Mouse (Mus musculus): ENCODE measurements around the gene Tmem158.

Gene Tmem158

DNA sequence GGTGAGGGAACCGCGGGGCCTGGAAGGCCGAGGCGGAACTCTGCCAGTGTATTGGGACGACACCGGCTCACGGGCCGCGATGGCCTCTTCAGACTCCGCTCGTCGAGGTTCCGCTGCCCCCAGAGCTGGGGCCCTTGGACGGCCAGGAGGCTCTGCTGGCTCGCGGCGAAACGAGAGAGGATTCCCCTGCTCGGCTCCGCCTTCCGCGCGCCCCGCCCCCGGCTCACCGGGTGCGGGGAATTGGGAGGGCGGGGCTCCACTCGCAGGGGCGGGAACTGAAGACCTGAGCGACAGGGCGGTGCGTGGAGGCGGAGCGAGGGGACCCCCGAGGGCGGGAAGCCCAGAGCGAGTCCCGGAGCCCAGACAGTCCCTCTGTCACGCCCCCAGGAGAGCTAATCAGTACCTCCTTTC lies at the start of gene Tmem158:
TSS of gene Tmem158 (minus strand) at position 154 of the 411 bp plus-strand sequence.
- peak; percentile 85 for DNase-seq (ENCODE audit: low spot score)

DNA sequence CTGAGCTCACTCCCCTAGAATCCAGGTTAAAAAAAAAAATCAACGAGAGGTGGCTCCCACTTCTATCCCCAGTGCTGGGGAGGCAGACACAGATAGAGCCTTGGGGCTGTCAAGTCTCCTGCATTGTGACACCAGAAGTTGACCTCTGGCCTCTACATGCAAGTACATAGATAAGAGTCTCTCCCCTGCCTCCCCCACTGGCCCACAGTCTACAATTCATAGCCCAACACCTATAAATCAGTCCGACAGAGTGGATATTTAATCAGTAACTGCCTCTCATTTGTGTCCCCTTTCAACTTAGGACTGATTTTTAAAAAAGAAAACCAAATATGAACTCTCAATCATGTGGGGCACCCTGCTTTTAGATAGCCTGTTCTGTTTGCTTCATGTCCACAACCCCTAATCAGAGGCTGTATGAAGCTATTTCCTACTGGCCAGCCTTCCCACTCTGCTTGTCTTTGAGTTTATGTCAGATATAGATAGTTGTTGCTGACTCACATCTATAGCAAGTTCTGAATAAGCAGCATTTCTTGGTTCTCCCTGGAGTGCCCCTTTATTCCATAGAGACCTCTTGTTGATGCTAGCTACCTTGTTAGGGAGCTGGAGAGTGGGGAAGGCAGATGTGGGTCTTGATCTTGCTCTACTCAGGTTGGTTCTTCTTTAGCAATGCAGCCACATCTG lies 49.3 kb upstream of the Tmem158 start:
- no peak for DNase-seq (ENCODE audit: low spot score)

DNA sequence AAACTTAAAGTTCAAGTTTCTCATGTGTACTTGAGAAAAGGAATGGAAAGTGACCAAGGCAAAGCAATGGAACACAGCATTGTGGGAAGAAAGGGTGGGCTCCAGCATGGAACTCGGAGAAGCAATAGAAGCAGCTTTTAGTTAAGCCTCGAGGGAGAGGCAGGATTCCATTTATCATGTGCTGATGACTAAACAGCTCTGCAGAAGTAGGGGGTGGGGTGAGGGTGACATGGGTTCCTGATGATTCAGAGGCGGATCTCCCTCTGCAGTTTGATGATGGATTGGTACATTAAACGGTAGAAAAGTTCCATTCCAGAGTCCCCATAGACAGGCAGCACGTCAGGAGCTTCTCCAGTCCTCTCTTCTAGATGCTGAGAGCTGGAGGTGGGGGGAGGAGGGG lies 48.5 kb upstream of the Tmem158 start:
- DNase-seq (ENCODE audit: low spot score), result no peak

DNA sequence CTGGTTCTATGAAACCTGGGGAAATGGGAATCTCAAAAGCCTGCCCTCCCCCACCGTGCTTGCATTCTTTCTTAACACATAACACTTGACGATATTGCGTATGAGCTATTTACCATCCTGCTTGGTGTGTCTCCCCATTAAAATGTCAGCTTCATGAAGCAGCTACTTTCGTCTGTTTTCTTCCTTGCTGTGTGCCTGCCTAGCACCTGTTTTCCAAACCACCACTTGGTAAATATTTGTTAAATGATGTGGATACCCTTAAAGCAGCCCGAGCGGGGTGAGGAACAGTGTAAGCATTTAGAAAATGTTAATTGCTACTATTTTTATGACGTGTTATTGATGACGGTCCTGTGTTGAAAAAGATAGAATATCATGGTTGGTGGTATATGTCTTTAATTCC lies 44.4 kb upstream of the Tmem158 start:
- DNase-seq (ENCODE audit: low spot score), result no peak

GRCm38 (mm10) chr9:123303952-123304351 lies 43.4 kb upstream of the Tmem158 start:
- no peak for DNase-seq (ENCODE audit: low spot score)

- no peak for DNase-seq (ENCODE audit: low spot score)
Measured at GRCm38 (mm10) chr9:123302759-123303313, 42.3 kb upstream of the Tmem158 start.

- no peak for DNase-seq (ENCODE audit: low spot score)
Measured at GRCm38 (mm10) chr9:123297862-123298261, 37.3 kb upstream of the Tmem158 start.

DNA sequence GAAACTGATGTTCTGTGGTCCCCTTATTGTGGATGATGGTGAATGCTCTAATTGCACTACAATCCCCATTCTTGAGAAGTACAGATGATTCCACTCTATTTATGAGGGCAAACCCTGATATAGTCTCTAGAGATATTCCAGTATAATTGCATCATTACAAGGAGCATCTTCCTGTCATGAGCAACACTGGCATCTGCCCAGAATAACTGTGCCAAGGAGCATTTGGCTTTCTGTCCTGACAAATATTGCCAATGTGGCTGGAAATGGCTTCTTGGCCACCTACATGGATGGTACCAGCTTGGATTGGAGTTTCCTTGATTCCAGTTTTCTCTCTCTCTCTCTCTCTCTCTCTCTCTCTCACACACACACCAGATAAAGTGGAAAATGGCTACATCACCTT lies 35.7 kb upstream of the Tmem158 start:
- no peak for DNase-seq (ENCODE audit: low spot score)

GRCm38 (mm10) chr9:123294581-123294980 lies 34.0 kb upstream of the Tmem158 start:
- no peak for DNase-seq (ENCODE audit: low spot score)

DNA sequence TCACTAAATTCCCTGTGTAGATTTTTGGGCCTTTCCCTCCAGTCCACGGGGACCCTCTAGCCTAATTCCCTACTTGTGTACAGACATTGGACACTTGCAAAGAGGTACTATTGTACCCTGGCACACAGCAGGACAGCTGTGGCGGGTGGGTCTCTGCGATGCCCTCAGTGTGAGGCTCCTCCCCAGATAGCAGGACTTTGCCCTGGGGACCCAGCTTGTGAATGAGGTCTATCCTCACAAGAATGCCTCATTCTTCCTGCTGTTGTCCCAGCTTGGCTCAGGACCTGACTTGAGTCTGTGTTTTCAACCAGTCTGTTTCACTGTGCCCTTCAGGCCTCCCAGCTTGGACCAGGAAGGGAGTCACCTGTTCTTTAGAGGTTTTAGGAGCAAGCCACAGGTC lies 27.8 kb upstream of the Tmem158 start:
- no peak for DNase-seq (ENCODE audit: low spot score)

DNA sequence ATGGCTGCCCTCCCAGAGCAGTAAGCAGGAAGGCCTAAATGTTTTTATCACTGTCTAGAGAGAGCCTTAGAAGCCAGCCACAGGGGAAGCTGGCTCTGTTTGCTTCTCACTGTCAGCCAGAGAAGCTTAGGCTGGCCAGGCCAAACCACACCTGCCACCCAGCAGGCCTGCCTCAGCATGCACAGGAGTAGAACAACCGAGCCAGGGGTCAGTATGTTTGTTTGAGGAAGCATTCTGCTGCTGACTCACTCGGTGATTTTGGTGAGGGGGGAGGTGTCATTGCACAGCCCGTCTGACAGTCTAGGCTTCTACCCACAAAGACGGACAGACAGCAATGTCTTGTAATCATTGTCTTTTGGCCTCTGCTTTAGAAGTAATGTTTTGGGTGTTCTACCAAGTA lies 25.1 kb upstream of the Tmem158 start:
- no peak for DNase-seq (ENCODE audit: low spot score)

GRCm38 (mm10) chr9:123280775-123281174 lies 20.2 kb upstream of the Tmem158 start:
- no peak for DNase-seq (ENCODE audit: low spot score)

GRCm38 (mm10) chr9:123278003-123278402 lies 17.4 kb upstream of the Tmem158 start:
- no peak for DNase-seq (ENCODE audit: low spot score)

GRCm38 (mm10) chr9:123275373-123275772 lies 14.8 kb upstream of the Tmem158 start:
- no peak for DNase-seq (ENCODE audit: low spot score)

DNA sequence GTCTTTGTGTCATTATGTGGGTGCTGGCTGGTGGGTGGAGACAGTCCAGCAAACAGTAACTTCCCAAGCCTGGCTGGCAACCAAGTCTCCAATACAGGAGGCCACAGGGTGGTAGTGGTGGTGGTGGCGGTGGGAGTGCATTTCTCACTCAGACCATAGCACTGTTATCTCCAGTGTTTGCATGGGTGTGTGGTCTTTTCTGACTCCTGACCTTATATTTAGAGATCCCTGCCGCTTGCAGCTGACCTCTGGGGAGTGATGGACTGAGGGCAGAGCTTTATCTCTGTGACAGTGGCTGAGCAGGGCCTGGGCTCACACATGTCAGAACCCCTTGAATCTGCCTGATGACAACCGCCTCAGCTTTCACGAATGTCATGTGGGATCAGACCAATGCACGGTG lies 14.1 kb upstream of the Tmem158 start:
- DNase-seq (ENCODE audit: low spot score), result no peak

DNA sequence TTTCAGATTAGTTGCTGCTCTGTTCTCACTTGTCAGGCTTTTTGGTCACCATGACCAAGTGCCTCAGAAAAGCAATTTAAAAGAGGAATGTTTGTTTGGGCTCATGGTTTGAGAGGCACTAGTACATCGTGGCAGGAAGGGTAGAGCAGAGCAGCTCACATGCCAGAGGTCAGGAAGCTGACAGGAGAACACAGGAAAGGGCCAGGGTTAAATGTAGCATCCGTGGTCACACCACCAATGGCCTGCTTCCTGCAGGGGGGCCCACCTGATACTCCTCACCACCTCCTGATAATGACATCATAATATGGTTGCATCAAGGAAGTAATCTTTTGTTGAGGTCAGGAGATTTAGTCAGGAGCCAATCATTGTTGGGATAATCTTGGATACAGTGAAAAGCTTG lies 13.3 kb upstream of the Tmem158 start:
- no peak for DNase-seq (ENCODE audit: low spot score)

- DNase-seq (ENCODE audit: low spot score), result no peak
Measured at GRCm38 (mm10) chr9:123271552-123271951, 11.0 kb upstream of the Tmem158 start.

DNA sequence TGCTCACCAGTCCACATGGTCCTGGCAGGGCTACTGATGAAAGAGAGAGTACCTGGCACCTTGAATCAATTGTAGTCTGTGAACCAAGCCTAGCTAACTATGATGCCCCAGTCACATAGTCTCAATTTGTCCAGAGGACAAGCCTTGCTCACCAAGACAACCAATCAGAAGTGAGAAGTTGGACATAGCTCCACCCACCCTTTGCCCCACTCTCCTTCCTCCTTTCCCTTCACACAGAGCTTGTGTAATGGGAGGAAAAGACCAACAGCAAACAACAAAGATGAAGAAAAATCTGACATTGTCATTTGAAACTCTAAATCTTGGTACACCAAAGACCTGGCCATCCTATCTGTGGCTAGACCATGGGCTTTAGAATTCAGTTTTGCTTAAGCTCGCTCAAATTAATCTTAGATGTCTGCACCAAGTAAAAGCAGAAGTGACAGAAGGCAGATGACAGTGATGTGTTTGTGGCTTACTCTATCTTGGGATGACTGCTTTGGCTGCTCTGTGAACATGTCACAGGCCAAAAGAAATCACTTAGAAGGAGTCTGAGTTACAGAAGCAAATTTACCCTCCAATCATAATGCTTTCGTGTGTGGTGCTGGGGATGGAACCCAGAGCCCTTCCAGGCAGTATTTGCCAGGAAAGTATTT lies 9.5 kb upstream of the Tmem158 start:
- no peak for DNase-seq (ENCODE audit: low spot score)

DNA sequence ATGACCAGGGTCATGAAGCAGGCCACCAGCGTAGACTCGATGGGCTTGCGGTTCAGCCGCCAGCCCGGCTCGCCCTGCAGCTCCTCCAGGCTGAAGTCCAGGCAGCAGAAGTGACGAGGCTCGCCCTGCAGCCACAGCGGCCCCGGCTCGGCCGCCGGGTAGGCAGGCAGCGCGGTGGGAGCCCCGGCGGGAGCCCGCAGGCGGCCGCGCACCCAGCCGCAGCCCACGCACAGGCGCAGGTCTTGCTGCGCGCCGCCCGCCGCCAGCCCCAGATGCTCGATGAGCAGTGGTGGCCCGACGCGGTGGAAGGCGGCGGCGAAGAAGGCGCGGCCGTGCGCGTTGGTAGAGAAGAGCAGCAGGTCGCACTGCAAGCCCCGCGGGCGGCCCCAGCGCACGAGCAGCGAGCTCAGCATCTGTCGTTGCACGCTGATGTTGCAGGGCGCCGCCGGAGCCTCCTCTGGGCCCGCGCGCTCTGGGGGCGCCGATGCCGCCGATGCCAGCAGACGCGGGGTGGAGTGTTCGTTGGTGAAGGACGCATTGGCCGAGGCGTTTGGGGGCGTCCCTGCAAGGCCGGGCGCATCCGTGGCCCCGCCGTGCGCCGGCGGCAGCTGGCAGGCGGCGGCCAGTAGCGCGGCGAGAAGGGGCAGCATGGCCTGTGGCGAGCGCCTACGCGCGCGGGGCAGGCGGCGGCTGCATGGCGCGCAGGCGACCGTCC lies 511 bp downstream of the Tmem158 start:
- peak; percentile 59 for DNase-seq (ENCODE audit: low spot score)

- DNase-seq (ENCODE audit: low spot score), result peak; percentile 87
Measured at GRCm38 (mm10) chr9:123259461-123259895, 1.1 kb downstream of the Tmem158 start.

- no peak for DNase-seq (ENCODE audit: low spot score)
Measured at GRCm38 (mm10) chr9:123258796-123259195, 1.8 kb downstream of the Tmem158 start.

GRCm38 (mm10) chr9:123255736-123256135 lies 4.8 kb downstream of the Tmem158 start:
- no peak for DNase-seq (ENCODE audit: low spot score)

DNA sequence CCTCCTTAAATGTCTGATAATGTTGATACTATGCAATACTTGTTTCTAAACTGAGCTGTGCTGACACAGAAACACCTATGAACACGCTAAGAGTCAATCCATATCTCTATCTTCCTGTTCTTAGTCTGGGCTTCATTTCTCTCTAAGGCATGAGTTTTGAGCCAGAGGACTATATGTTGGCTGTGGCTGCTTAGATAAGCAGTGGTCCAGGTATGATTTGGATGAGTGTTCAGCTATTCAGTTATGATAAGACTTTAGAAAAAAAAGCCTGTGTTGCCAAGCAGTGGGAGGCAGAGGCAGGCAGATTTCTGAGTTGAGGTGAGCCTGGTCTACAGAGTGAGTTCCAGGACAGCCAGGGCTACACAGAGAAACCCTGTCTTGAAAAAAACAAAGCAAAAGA lies 12.6 kb downstream of the Tmem158 start:
- DNase-seq (ENCODE audit: low spot score), result no peak
